Mouse (Mus musculus) fibroblast of lung, adult 2 months (primary cell): ENCODE data around the gene Lrp1.
A peak's percentile ranks its signal among the peaks of the same experiment; 100 is the strongest.

ENCODE experiments used
- DNase-seq: peaks from one replicate; pipeline ENCODE4 v3.0.0-alpha.2; 2011; ENCODE audit warnings: low read depth

Gene Lrp1

GRCm38 (mm10) chr10:127592850-127593249 lies 28.1 kb downstream of the Lrp1 start:
- DNase-seq: no peak

GRCm38 (mm10) chr10:127592423-127592822 lies 28.5 kb downstream of the Lrp1 start:
- no peak for DNase-seq

GRCm38 (mm10) chr10:127591514-127591913 lies 29.4 kb downstream of the Lrp1 start:
- DNase-seq: no peak

GRCm38 (mm10) chr10:127590831-127591451 lies 30.0 kb downstream of the Lrp1 start:
- DNase-seq: no peak

- no peak for DNase-seq
Observed at GRCm38 (mm10) chr10:127590256-127590655, 30.7 kb downstream of the Lrp1 start.

- no peak for DNase-seq
Observed at GRCm38 (mm10) chr10:127587776-127588175, 33.2 kb downstream of the Lrp1 start.

- no peak for DNase-seq
Observed at GRCm38 (mm10) chr10:127586209-127586608, 34.7 kb downstream of the Lrp1 start.

GRCm38 (mm10) chr10:127585598-127585997 lies 35.4 kb downstream of the Lrp1 start:
- DNase-seq: no peak

GRCm38 (mm10) chr10:127583649-127584048 lies 37.3 kb downstream of the Lrp1 start:
- no peak for DNase-seq

GRCm38 (mm10) chr10:127581291-127581690 lies 39.7 kb downstream of the Lrp1 start:
- DNase-seq: no peak

GRCm38 (mm10) chr10:127577982-127578381 lies 43.0 kb downstream of the Lrp1 start:
- no peak for DNase-seq

GRCm38 (mm10) chr10:127577156-127577555 lies 43.8 kb downstream of the Lrp1 start:
- no peak for DNase-seq

- DNase-seq: no peak
Observed at GRCm38 (mm10) chr10:127576381-127576961, 44.5 kb downstream of the Lrp1 start.

- no peak for DNase-seq
Observed at GRCm38 (mm10) chr10:127575741-127576140, 45.2 kb downstream of the Lrp1 start.

GRCm38 (mm10) chr10:127572281-127572680 lies 48.7 kb downstream of the Lrp1 start:
- no peak for DNase-seq

- no peak for DNase-seq
Observed at GRCm38 (mm10) chr10:127570937-127571641, 49.9 kb downstream of the Lrp1 start.

GRCm38 (mm10) chr10:127570384-127570783 lies 50.6 kb downstream of the Lrp1 start:
- no peak for DNase-seq

GRCm38 (mm10) chr10:127569450-127569849 lies 51.5 kb downstream of the Lrp1 start:
- peak; percentile 44 for DNase-seq

- DNase-seq: no peak
Observed at GRCm38 (mm10) chr10:127566553-127567326, 54.2 kb downstream of the Lrp1 start.

- no peak for DNase-seq
Observed at GRCm38 (mm10) chr10:127564301-127564700, 56.6 kb downstream of the Lrp1 start.

GRCm38 (mm10) chr10:127563840-127564239 lies 57.1 kb downstream of the Lrp1 start:
- no peak for DNase-seq

GRCm38 (mm10) chr10:127561145-127561544 lies 59.8 kb downstream of the Lrp1 start:
- DNase-seq: no peak

GRCm38 (mm10) chr10:127557397-127557796 lies 63.6 kb downstream of the Lrp1 start:
- no peak for DNase-seq
